ENCODE assay signal across 21 mouse cellular contexts in genomic region chr17:56780291-56780978, GRCm38 (mm10). TPM values are rescaled to one million over a fixed set of nuclear protein-coding genes. Genes with fewer than 3 reads are reported as not detected.
DNase-seq lines count a peak whose midpoint lies in the region; ATAC-seq and TF ChIP-seq lines count a peak whose summit lies in the region.
"Had no signal": no experiment of that assay in that cellular context is flagged by ENCODE, and none has a peak within 500 bp of the region (broad histone marks: within the 10 kb centered on the region; RNA-seq: fewer than 3 reads in every experiment).

No protein-coding gene starts in this region.

- H3K9me3 ChIP-seq in heart, embryonic 10.5 days: 0 out of 2 replicates have a peak, but pooled peaks cover 5% of the 10 kb centered on the region
- H3K9me3 ChIP-seq in kidney, embryonic 14.5 days (ENCODE audit: control insufficient read depth, low read length): 0 out of 2 replicates have a peak, but pooled peaks cover 4% of the 10 kb centered on the region
- no peaks in the 10 kb centered on the region for H3K9me3 ChIP-seq in kidney, postnatal 0 days (replicated peaks; ENCODE audit: low read length)
- 0 out of 2 replicates have a peak, but pooled peaks cover 2% of the 10 kb centered on the region for H3K9me3 ChIP-seq in liver, postnatal 0 days (ENCODE audit: low read length)
- H3K9me3 ChIP-seq in midbrain, embryonic 11.5 days (ENCODE audit: control insufficient read depth, low read length): peaks cover 4% of the 10 kb centered on the region; the same call in 1 of the 2 replicates
- H3K9me3 ChIP-seq: hindbrain, embryonic 13.5 days had no signal

- no peak for TF ChIP-seq CTCF in kidney, postnatal 0 days (IDR thresholded peaks at IDR 0.05; ENCODE audit: low read depth)
- TF ChIP-seq CTCF in liver, postnatal 0 days (IDR thresholded peaks at IDR 0.05; ENCODE audit: low read depth): no peak

- peak overlapping the region; percentile 81; the same call in 1 of the 2 replicates for H3K27ac ChIP-seq in heart, embryonic 10.5 days
- no peak overlapping the region for H3K27ac ChIP-seq in kidney, embryonic 14.5 days (ENCODE audit: low read depth, low read length)
- H3K27ac ChIP-seq in kidney, postnatal 0 days: no peak overlapping the region
- no peak overlapping the region for H3K27ac ChIP-seq in liver, postnatal 0 days (ENCODE audit: low read depth)
- H3K27ac ChIP-seq in midbrain, embryonic 11.5 days (ENCODE audit: low read depth, low read length): no peak overlapping the region
- H3K27ac ChIP-seq: embryonic facial prominence, embryonic 13.5 days; gastrocnemius, adult 2 months; hindbrain, embryonic 13.5 days; liver, embryonic 14.5 days had no signal

- H3K4me1 ChIP-seq in heart, embryonic 10.5 days: peaks cover 27% of the 10 kb centered on the region
- H3K4me1 ChIP-seq in kidney, embryonic 14.5 days (ENCODE audit: control insufficient read depth, insufficient read depth, low read length): no peaks in the 10 kb centered on the region; the same call in 1 of the 2 replicates
- H3K4me1 ChIP-seq in kidney, postnatal 0 days (replicated peaks; ENCODE audit: insufficient read depth, low read length): no peaks in the 10 kb centered on the region
- H3K4me1 ChIP-seq in liver, postnatal 0 days (ENCODE audit: insufficient read depth): no peaks in the 10 kb centered on the region
- H3K4me1 ChIP-seq in midbrain, embryonic 11.5 days (ENCODE audit: control insufficient read depth, insufficient read depth, low read length): peaks cover 10% of the 10 kb centered on the region
- H3K4me1 ChIP-seq: embryonic facial prominence, embryonic 13.5 days; hindbrain, embryonic 13.5 days; megakaryocyte, embryonic 14.5 days had no signal

- no peak overlapping the region for H3K4me3 ChIP-seq in heart, embryonic 10.5 days
- no peak overlapping the region for H3K4me3 ChIP-seq in kidney, embryonic 14.5 days (ENCODE audit: low read length)
- no peak overlapping the region for H3K4me3 ChIP-seq in kidney, postnatal 0 days (replicated peaks; ENCODE audit: low read depth, low read length)
- H3K4me3 ChIP-seq in liver, postnatal 0 days (ENCODE audit: low read depth, low read length): no peak overlapping the region
- no peak overlapping the region for H3K4me3 ChIP-seq in midbrain, embryonic 11.5 days (ENCODE audit: low read depth, low read length)
- H3K4me3 ChIP-seq: embryonic facial prominence, embryonic 13.5 days; gastrocnemius, adult 2 months; hindbrain, embryonic 13.5 days; megakaryocyte, embryonic 14.5 days had no signal

- DNase-seq in heart, embryonic 10.5 days (ENCODE audit: low spot score): no peak
- no peak for DNase-seq in heart, postnatal 10 days
- DNase-seq in kidney, adult 18-20 months: peak; percentile 62
- no peak for DNase-seq in kidney, postnatal 0 days (ENCODE audit: low spot score)
- peak; percentile 52 for DNase-seq in liver, postnatal 0 days
- no peak for DNase-seq in Muller cell, postnatal 12 days (ENCODE audit: inconsistent ontology term)
- no peak for DNase-seq in midbrain, embryonic 11.5 days (ENCODE audit: low spot score, missing footprints)
- DNase-seq: adrenal gland, postnatal 10 days; cerebellum, adult 18-20 months; cerebellum, postnatal 36 days; forebrain, postnatal 0 days; gastrocnemius, adult 2 months; lung, postnatal 14 days; right cerebral cortex, adult 18-20 months; thymus, postnatal 36 days had no signal

- no peak for TF ChIP-seq EP300 in liver, postnatal 0 days (IDR thresholded peaks at IDR 0.05; ENCODE audit: low read depth)

- 81% methylated on average over 13 of the region's 13 CpGs for WGBS in heart, embryonic 10.5 days
- 78% methylated on average over 13 of the region's 13 CpGs for WGBS in kidney, embryonic 14.5 days
- WGBS in kidney, postnatal 0 days: 66% methylated on average over 13 of the region's 13 CpGs
- 73% methylated on average over 13 of the region's 13 CpGs for WGBS in liver, postnatal 0 days (ENCODE audit: insufficient replicate concordance)
- WGBS in midbrain, embryonic 11.5 days: 89% methylated on average over 13 of the region's 13 CpGs

- H3K27me3 ChIP-seq in heart, embryonic 10.5 days (ENCODE audit: insufficient read depth, poor library complexity, severe bottlenecking): no peaks in the 10 kb centered on the region
- no peaks in the 10 kb centered on the region for H3K27me3 ChIP-seq in kidney, embryonic 14.5 days (ENCODE audit: control insufficient read depth, insufficient read depth, low read length)
- H3K27me3 ChIP-seq in kidney, postnatal 0 days (ENCODE audit: insufficient read depth, low read length): no peaks in the 10 kb centered on the region
- H3K27me3 ChIP-seq in liver, postnatal 0 days (ENCODE audit: insufficient read depth, low read length): no peaks in the 10 kb centered on the region
- H3K27me3 ChIP-seq in midbrain, embryonic 11.5 days (ENCODE audit: control insufficient read depth, insufficient read depth, low read length): no peaks in the 10 kb centered on the region
- H3K27me3 ChIP-seq: embryonic facial prominence, embryonic 13.5 days; hindbrain, embryonic 13.5 days had no signal

- no peak overlapping the region for H3K4me2 ChIP-seq in kidney, embryonic 14.5 days (replicated peaks; ENCODE audit: low read depth, low read length)
- no peak overlapping the region for H3K4me2 ChIP-seq in kidney, postnatal 0 days (ENCODE audit: low read length)
- H3K4me2 ChIP-seq in liver, postnatal 0 days (ENCODE audit: low read depth, low read length): no peak overlapping the region
- no peak overlapping the region for H3K4me2 ChIP-seq in midbrain, embryonic 11.5 days
- H3K4me2 ChIP-seq: embryonic facial prominence, embryonic 13.5 days; heart, embryonic 11.5 days; hindbrain, embryonic 13.5 days had no signal

- peaks cover 14% of the 10 kb centered on the region for H3K36me3 ChIP-seq in heart, embryonic 10.5 days
- H3K36me3 ChIP-seq in kidney, embryonic 14.5 days (ENCODE audit: control insufficient read depth, insufficient read depth, low read length): no peaks in the 10 kb centered on the region
- no peaks in the 10 kb centered on the region for H3K36me3 ChIP-seq in kidney, postnatal 0 days (ENCODE audit: insufficient read depth, low read length)
- peaks cover 7% of the 10 kb centered on the region; the same call in 1 of the 2 replicates for H3K36me3 ChIP-seq in liver, postnatal 0 days (replicated peaks; ENCODE audit: insufficient read depth, low read length)
- H3K36me3 ChIP-seq in midbrain, embryonic 11.5 days (ENCODE audit: control insufficient read depth, insufficient read depth, low read length): peaks cover 6% of the 10 kb centered on the region; the same call in 1 of the 2 replicates

- ATAC-seq in kidney, embryonic 14.5 days (ENCODE audit: low FRiP score, low TSS enrichment): no peak
- peak; percentile 21 for ATAC-seq in kidney, postnatal 0 days (replicated peaks; ENCODE audit: low FRiP score, low read depth)
- peak; percentile 82 for ATAC-seq in liver, postnatal 0 days
- ATAC-seq in midbrain, embryonic 11.5 days (ENCODE audit: low FRiP score): no peak
- ATAC-seq: forebrain, postnatal 0 days had no signal

- intact Hi-C loops in heart, postnatal 10 days (cut with DNase I): no loop called here

- H3K9ac ChIP-seq in kidney, embryonic 14.5 days (ENCODE audit: low read depth, low read length): no peak overlapping the region
- no peak overlapping the region for H3K9ac ChIP-seq in kidney, postnatal 0 days (ENCODE audit: low read depth, low read length)
- H3K9ac ChIP-seq in liver, postnatal 0 days (replicated peaks): no peak overlapping the region
- no peak overlapping the region for H3K9ac ChIP-seq in midbrain, embryonic 11.5 days (ENCODE audit: low read length)
- H3K9ac ChIP-seq: embryonic facial prominence, embryonic 13.5 days; forebrain, postnatal 0 days; hindbrain, embryonic 13.5 days; liver, embryonic 14.5 days had no signal

RNA-seq across cellular contexts. Expression of gene Prr22, which starts 10.4 kb away (rescaled TPM):
- 1.3 and 2.1 TPM in 2 replicates for polyA plus RNA-seq in heart, embryonic 10.5 days (2016; fragmentation: Nextera tagmentation; extraction: Ambion mirVana)
- total RNA-seq in heart, postnatal 10 days (2021): under 1 TPM; 0.27 to 0.43 TPM
- 1.7 and 2.3 TPM in 2 replicates for polyA plus RNA-seq in kidney, embryonic 14.5 days (2014; fragmentation: Nextera tagmentation; extraction: Ambion mirVana)
- polyA plus RNA-seq in kidney, postnatal 0 days (2015; fragmentation: Nextera tagmentation; extraction: Ambion mirVana): 0.59 and 0.71 TPM in 2 replicates
- 0.20 and 0.23 TPM in 2 replicates for polyA plus RNA-seq in liver, postnatal 0 days (2015; fragmentation: Nextera tagmentation; extraction: Ambion mirVana)
- polyA plus RNA-seq in midbrain, embryonic 11.5 days (2014; fragmentation: Nextera tagmentation; extraction: Ambion mirVana): 0.54 and 1.0 TPM in 2 replicates

RNA-seq across cellular contexts. Expression of gene Dus3l, which starts 15.9 kb away (rescaled TPM):
- polyA plus RNA-seq in heart, embryonic 10.5 days (2016; fragmentation: Nextera tagmentation; extraction: Ambion mirVana): 39.6 and 41.4 TPM in 2 replicates
- total RNA-seq in heart, postnatal 10 days (2021): 10 to 100 TPM; 21.0 to 23.0 TPM
- 37.8 and 48.0 TPM in 2 replicates for polyA plus RNA-seq in kidney, embryonic 14.5 days (2014; fragmentation: Nextera tagmentation; extraction: Ambion mirVana)
- 37.3 and 38.8 TPM in 2 replicates for polyA plus RNA-seq in kidney, postnatal 0 days (2015; fragmentation: Nextera tagmentation; extraction: Ambion mirVana)
- polyA plus RNA-seq in liver, postnatal 0 days (2015; fragmentation: Nextera tagmentation; extraction: Ambion mirVana): 9.1 TPM in 2 replicates
- polyA plus RNA-seq in midbrain, embryonic 11.5 days (2014; fragmentation: Nextera tagmentation; extraction: Ambion mirVana): 31.5 and 34.6 TPM in 2 replicates

RNA-seq across cellular contexts. Expression of gene Nrtn, which starts 23.1 kb away (rescaled TPM):
- polyA plus RNA-seq in heart, embryonic 10.5 days (2016; fragmentation: Nextera tagmentation; extraction: Ambion mirVana): 3.3 and 7.4 TPM in 2 replicates
- total RNA-seq in heart, postnatal 10 days (2021): 10 to 100 TPM; 19.0 to 21.0 TPM
- polyA plus RNA-seq in kidney, embryonic 14.5 days (2014; fragmentation: Nextera tagmentation; extraction: Ambion mirVana): 9.5 and 12.9 TPM in 2 replicates
- polyA plus RNA-seq in kidney, postnatal 0 days (2015; fragmentation: Nextera tagmentation; extraction: Ambion mirVana): 8.7 and 11.8 TPM in 2 replicates
- 1.2 and 2.2 TPM in 2 replicates for polyA plus RNA-seq in liver, postnatal 0 days (2015; fragmentation: Nextera tagmentation; extraction: Ambion mirVana)
- 7.4 and 9.1 TPM in 2 replicates for polyA plus RNA-seq in midbrain, embryonic 11.5 days (2014; fragmentation: Nextera tagmentation; extraction: Ambion mirVana)

RNA-seq across cellular contexts. Expression of gene Rfx2, which starts 50.4 kb away (rescaled TPM):
- 4.0 and 4.8 TPM in 2 replicates for polyA plus RNA-seq in heart, embryonic 10.5 days (2016; fragmentation: Nextera tagmentation; extraction: Ambion mirVana)
- total RNA-seq in heart, postnatal 10 days (2021): 10 to 100 TPM in 1 of 2 experiments, 1 to 10 TPM in 1; 6.5 to 10.5 TPM
- polyA plus RNA-seq in kidney, embryonic 14.5 days (2014; fragmentation: Nextera tagmentation; extraction: Ambion mirVana): 2.3 and 3.9 TPM in 2 replicates
- 1.6 and 2.1 TPM in 2 replicates for polyA plus RNA-seq in kidney, postnatal 0 days (2015; fragmentation: Nextera tagmentation; extraction: Ambion mirVana)
- polyA plus RNA-seq in liver, postnatal 0 days (2015; fragmentation: Nextera tagmentation; extraction: Ambion mirVana): 3.1 and 3.6 TPM in 2 replicates
- polyA plus RNA-seq in midbrain, embryonic 11.5 days (2014; fragmentation: Nextera tagmentation; extraction: Ambion mirVana): 4.6 and 4.8 TPM in 2 replicates

Comparison
In these comparisons a context has a peak if more than half of its experiments do, and no peak if none do; other contexts are left out.
1. DNase-seq: peak in kidney, adult 18-20 months (single experiment) and liver, postnatal 0 days (single experiment); none in heart, embryonic 10.5 days (single experiment), heart, postnatal 10 days (0 of 2), kidney, postnatal 0 days (single experiment), Muller cell, postnatal 12 days (single experiment) and midbrain, embryonic 11.5 days (single experiment).
2. ATAC-seq: peak in kidney, postnatal 0 days (single experiment) and liver, postnatal 0 days (single experiment); none in kidney, embryonic 14.5 days (single experiment) and midbrain, embryonic 11.5 days (single experiment).